Mouse (Mus musculus) hindlimb bud, embryonic 11.5 days (tissue): ENCODE measurements around the gene Kcnk3.

Source experiments
- DNase-seq: peaks from one replicate; pipeline ENCODE4 v3.0.0-alpha.2; 2012; ENCODE audit warnings: low read depth, low spot score; ENCODE audit errors: extremely low spot score

Kcnk3 gene

DNA sequence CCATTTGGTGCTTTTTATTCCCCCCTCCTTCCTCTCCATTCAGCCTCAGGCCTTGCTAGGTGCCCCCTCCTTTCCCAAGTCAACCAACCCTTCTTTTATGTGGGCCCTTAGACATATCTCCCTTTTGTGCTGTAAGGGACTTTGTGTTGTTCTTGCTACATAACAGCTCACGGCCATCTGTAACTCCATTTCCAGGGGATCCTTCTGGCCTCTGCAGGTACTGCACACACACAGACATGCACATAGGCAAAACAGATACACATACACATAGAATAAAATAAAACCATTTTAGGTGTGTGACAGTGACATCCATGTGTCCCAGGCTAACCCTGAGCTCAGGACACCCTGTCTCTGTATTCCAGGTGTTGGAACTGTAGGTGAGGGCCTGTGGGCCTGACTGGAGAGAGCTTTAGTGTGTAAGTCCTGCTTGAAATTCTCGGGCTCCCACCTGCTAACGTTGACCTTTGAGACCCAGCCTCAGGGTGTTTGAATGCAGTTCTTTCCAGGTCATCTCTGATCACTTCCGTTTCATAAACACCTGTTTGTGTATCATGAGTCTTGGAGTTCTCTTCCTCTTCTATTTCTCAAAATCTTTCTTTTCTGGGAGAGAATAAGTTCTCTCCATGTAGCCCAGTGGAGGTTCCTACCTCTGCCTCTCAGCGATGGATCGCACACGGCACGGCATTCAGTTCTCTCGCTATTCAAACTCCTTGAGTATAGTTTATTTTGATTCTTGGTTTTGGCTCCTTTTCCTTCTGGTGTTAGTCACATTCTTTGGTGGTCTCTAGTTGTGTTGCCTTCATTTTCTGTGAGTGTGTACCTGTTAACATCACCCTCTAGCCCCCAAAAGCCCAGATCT lies 80.9 kb downstream of the Kcnk3 start:
- DNase-seq, result no peak

DNA sequence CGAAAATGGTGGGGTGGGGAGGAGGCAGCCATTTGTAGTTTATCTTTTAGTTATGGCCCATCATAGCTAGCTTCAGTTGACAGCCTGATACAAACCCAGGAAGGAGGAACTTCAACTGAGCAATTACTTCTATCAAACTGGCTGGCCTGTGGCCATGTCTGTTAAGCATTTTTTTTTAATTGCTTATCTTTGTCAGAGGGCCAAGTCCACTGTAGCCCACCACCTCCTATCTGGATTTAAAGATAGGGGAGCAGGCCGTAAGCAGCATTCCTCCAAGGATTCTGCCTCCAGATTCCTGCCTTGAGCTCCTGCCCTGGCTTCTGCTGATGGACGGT lies 81.5 kb downstream of the Kcnk3 start:
- DNase-seq, result no peak

DNA sequence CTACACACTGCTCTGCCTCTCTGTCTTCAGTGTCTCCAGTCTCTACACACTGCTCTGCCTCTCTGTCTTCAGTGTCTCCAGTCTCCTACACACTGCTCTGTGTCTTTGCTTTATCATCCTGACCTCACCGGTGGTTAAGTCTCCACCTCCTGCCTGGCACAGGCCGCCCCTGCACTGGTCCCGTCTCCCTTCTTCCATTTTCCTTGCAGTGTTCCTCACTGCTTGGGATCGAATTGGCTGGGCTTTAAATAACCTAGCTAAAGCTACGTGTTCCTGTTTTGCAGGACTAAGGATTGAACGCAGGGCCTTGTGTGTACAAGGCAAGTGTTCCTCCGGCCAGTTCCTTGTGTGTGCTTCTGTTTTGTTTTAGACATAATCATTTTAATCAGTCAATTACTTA lies 82.1 kb downstream of the Kcnk3 start:
- DNase-seq, result no peak

DNA sequence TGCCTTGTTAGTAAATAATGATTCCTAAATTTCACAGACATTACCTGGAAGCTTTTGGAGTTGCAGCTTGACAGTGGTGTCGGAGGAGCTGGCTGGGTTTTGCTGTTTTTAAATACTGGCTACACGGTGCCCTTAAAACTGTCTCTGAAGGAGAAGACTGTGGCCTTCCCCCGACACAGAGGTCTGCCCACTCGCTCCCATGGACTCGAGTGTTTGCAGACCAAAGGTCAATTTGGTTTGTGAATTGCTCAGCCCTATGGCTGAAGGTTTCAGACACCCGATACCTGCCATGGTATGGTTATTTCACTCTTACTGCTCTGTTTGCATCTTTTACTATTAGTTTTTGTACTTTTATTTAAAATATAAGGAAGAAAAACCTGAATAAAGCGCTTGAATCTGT lies 86.0 kb downstream of the Kcnk3 start:
- no peak for DNase-seq
